Mouse (Mus musculus): ENCODE measurements around the gene Plk3.

The Plk3 gene

GRCm38 (mm10) chr4:117138295-117139216, 4.8 kb upstream of the Plk3 start:
- no peak for DNase-seq

- DNase-seq, result peak; percentile 82 to 90
Measured at GRCm38 (mm10) chr4:117136034-117136433, 2.3 kb upstream of the Plk3 start.

GRCm38 (mm10) chr4:117134601-117134995, 835 bp upstream of the Plk3 start:
- DNase-seq, result no peak

GRCm38 (mm10) chr4:117133366-117133796, 382 bp downstream of the Plk3 start:
- no peak for DNase-seq

- DNase-seq, result no peak
Measured at GRCm38 (mm10) chr4:117132794-117133143, 994 bp downstream of the Plk3 start.

- DNase-seq, result no peak
Measured at GRCm38 (mm10) chr4:117131890-117132793, 1.6 kb downstream of the Plk3 start.

- no peak for DNase-seq
Measured at GRCm38 (mm10) chr4:117131198-117131597, 2.6 kb downstream of the Plk3 start.

- no peak for DNase-seq
Measured at GRCm38 (mm10) chr4:117130790-117131189, 3.0 kb downstream of the Plk3 start.

- no peak for DNase-seq
Measured at GRCm38 (mm10) chr4:117127991-117128686, 5.6 kb downstream of the Plk3 start.

- DNase-seq, result peak; percentile 36 to 44
Measured at GRCm38 (mm10) chr4:117126675-117127290, 7.0 kb downstream of the Plk3 start, which contains the start of gene Tctex1d4. Gene Tctex1d4 (plus strand): TSS chr4:117126794.

GRCm38 (mm10) chr4:117125910-117126674, 7.7 kb downstream of the Plk3 start:
- DNase-seq, result peak; percentile 91 to 94

- peak; percentile 64 for DNase-seq
Measured at GRCm38 (mm10) chr4:117125348-117125909, 8.3 kb downstream of the Plk3 start, which contains the start of gene Btbd19. Gene Btbd19 (minus strand): TSS chr4:117125725.

GRCm38 (mm10) chr4:117124518-117125347, 9.0 kb downstream of the Plk3 start:
- peak; percentile 71 to 75 for DNase-seq

- no peak for DNase-seq
Measured at GRCm38 (mm10) chr4:117124218-117124517, 9.6 kb downstream of the Plk3 start.

- no peak for DNase-seq
Measured at GRCm38 (mm10) chr4:117123546-117124217, 10.1 kb downstream of the Plk3 start.

GRCm38 (mm10) chr4:117122209-117122608, 11.6 kb downstream of the Plk3 start:
- no peak for DNase-seq

- peak; percentile 98 to 99 for DNase-seq
Measured at GRCm38 (mm10) chr4:117120445-117121414, 13.0 kb downstream of the Plk3 start.

- no peak for DNase-seq
Measured at GRCm38 (mm10) chr4:117120052-117120444, 13.7 kb downstream of the Plk3 start.

Measured in lung, adult 18-20 months (tissue).